Mouse (Mus musculus): ENCODE data around the gene Olfr1408. TPM values are rescaled to one million over a fixed set of nuclear protein-coding genes. Genes with fewer than 3 reads are reported as not detected.

Olfr1408 gene
- polyA plus RNA-seq (2012; rRNA removed), result not detected in 2 replicates

GRCm38 (mm10) chr1:173137274-173137673 lies at the start of gene Olfr1408:
Olfr1408 (minus strand) TSS chr1:173137374.

Other genes with a start within 250 kb of the Olfr1408 start
- not detected in 2 replicates for gene Apcs, start 242.3 kb downstream of the Olfr1408 start, polyA plus RNA-seq (2012; rRNA removed)
- not detected in 2 replicates for gene Olfr16, start 187.0 kb downstream of the Olfr1408 start, polyA plus RNA-seq (2012; rRNA removed)
- gene Olfr1406, start 53.3 kb upstream of the Olfr1408 start, polyA plus RNA-seq (2012; rRNA removed), result not detected in 2 replicates
- not detected in 2 replicates for gene Olfr218, start 60.4 kb upstream of the Olfr1408 start, polyA plus RNA-seq (2012; rRNA removed)
- gene Olfr1404, start 75.0 kb upstream of the Olfr1408 start, polyA plus RNA-seq (2012; rRNA removed), result not detected in 2 replicates
- gene Fcer1a, start 89.8 kb upstream of the Olfr1408 start, polyA plus RNA-seq (2012; rRNA removed), result 0.10 TPM in 1 of 2 replicates, not detected in the other
- not detected in 2 replicates for gene Olfr418, start 128.6 kb upstream of the Olfr1408 start, polyA plus RNA-seq (2012; rRNA removed)
- not detected in 2 replicates for gene Mptx2, start 140.4 kb upstream of the Olfr1408 start, polyA plus RNA-seq (2012; rRNA removed)
- gene Ackr1, start 196.4 kb upstream of the Olfr1408 start, polyA plus RNA-seq (2012; rRNA removed), result 6.8 and 9.9 TPM in 2 replicates
- gene Aim2, start 213.5 kb upstream of the Olfr1408 start, polyA plus RNA-seq (2012; rRNA removed), result 0.11 and 0.22 TPM in 2 replicates
- gene Cadm3, start 230.3 kb upstream of the Olfr1408 start, polyA plus RNA-seq (2012; rRNA removed), result 6.6 and 10.1 TPM in 2 replicates

All from stomach, adult 2 months (tissue).